Mouse (Mus musculus) cortical plate, adult 2 months (tissue): Measurements from ENCODE around the gene Gm28374. TPM values are rescaled to one million over a fixed set of nuclear protein-coding genes. Genes with fewer than 3 reads are reported as not detected.

Source experiments
- H3K27ac ChIP-seq: fragments of 200-500 bp; 2 replicates; pipeline ENCODE4 v1.5.1; 2012; ENCODE audit warnings: low read length, control low read depth, inconsistent platforms; ENCODE audit not compliant: insufficient read depth
- H3K4me1 ChIP-seq: fragments of 200-500 bp; 2 replicates; pipeline ENCODE4 v1.6.1; 2011; ENCODE audit warnings: low read length; ENCODE audit not compliant: control insufficient read depth, insufficient read depth
- H3K4me3 ChIP-seq: fragments of 200-500 bp; 2 replicates; pipeline ENCODE4 v1.5.1; 2011; ENCODE audit warnings: mild to moderate bottlenecking, low read length, control low read depth; ENCODE audit not compliant: insufficient read depth
- CTCF ChIP-seq: fragments of 200-500 bp; IDR thresholded peaks from 2 replicates; pipeline ENCODE4 v1.5.1; 2011; ENCODE audit warnings: mild to moderate bottlenecking, control low read depth, low read length; ENCODE audit not compliant: insufficient read depth; ENCODE audit errors: extremely low read depth
- POLR2A ChIP-seq: fragments of 200-500 bp; IDR thresholded peaks from 2 replicates; pipeline ENCODE4 v1.6.1; 2011; ENCODE audit warnings: mild to moderate bottlenecking, low read length, control low read depth; ENCODE audit not compliant: insufficient read depth; ENCODE audit errors: extremely low read depth
- polyA plus RNA-seq: library from polyadenylated mRNA; depleted of rRNA; stranded (reverse); fragments of >200 nt; gene quantifications from 2 replicates; pipeline ENCODE4 v1.2.3, GENCODE M21; 2012

Gene Gm28374
- polyA plus RNA-seq, 1 experiment = 0.67 TPM

DNA sequence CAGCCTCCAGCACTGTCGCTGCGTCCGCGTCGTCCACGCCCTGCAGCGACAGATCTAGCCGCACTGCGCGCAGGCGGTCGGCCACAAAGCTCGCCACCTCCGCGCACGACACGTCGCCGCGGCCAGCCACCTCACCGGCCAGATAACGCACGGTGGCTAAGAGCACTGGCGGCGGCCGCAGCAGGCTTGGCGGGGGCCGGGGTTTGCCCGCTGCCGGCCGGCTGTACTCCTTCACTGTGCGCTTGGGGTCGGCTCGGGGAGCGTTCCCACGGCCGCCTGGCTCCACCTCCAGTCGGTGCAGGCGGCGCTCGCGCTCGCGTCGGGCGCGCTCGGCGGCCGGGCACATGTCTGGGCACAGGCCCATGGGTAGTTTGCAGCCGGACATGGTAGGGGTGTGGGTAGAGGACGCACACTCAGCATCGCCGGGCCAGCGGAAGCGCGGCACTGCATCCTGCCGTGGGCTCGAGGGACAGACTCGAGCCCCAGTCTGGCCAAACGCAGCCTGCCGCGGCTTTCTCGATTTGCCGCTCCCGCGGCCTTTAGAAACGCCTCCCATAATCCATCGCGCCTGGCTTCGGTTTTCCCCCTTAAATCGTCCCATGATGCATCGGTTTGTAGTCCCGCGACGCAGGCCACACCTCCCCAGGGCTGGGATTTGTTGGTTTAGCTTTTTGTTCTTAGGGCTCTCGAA is 36.1 kb upstream of the Gm28374 start, which contains the start of gene Sac3d1:
Gene Sac3d1 (minus strand): TSS at position 665 of the 691 bp plus-strand sequence.
- H3K4me3 ChIP-seq = peak within 1 kb of the TSS; percentile 51
- H3K27ac ChIP-seq = peak within 1 kb of the TSS; percentile 85
- H3K4me1 ChIP-seq = no peaks in the 10 kb centered on the region
- TF ChIP-seq CTCF = no peak
- peak; percentile 81 for TF ChIP-seq POLR2A

DNA sequence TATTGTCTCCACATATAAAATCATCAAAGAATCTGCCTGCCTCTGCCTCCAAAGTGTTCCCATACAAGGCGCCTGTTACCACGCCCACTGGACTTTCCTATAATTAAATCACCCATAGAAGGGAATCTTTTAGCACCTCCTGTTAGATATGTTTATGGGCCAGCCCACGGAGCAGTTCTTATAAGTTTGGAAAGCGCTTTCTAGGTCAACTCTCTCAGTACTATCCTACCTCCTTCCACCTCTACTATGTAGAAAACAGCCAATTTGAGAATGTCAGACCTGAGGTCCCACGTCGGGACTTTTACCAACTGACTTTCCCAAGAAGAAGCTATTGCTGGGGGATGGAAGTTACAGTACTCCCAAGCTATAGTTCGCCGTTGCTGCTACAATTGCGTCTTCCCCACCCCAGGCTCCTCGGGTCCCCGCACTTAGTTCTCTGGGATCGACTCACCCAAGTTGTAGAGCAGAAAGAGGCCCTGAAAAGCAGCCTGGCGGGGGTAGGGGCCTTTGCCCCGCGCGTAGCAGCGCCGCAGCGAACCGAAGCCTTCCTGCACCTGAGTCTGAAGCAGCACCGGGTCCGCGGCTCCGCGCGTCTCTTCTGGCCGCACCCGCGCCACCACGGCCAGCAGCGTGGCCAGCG is 35.4 kb upstream of the Gm28374 start:
- no peaks in the 10 kb centered on the region for H3K4me1 ChIP-seq
- peak overlapping the region; percentile 51 for H3K4me3 ChIP-seq
- TF ChIP-seq POLR2A = no peak
- no peak for TF ChIP-seq CTCF
- peak overlapping the region; percentile 85 for H3K27ac ChIP-seq

DNA sequence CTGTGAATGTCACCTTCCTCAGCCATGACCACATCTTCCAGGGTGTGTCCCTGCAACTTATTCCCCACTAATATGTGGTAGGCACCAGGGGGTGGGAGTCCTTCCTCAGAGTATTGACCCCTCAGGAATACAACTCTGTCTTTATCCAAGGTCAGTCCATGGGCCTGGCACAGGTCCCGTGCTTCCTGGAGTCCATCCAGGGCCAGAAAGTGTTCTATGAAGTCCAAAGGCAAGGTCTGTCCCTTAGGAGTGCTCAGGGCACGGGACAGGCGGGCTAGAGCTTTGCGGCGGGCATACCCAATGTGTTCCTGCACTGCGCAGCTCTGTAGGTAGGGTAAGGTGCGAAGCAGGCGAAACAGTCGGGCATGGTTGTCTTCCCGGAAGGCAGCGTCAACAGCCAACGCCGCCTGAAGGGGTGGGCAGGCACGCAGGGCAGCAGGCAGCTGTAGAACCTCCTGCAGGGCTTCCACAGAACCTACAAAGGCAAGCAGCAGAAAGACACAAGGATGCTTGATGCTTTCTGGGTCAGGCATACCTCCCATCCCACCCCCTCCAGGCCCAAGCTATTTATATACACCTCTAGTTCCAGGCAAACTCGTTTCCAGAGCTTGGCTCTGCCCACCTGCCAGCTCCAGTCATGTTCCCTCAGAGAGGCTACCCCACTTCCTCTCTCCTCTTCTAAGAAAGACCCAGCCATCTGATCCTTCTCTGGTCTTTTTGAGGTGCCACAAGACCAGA is 34.2 kb upstream of the Gm28374 start:
- Histone ChIP-seq H3K27ac (no peak overlapping the region), H3K4me3 (no peak overlapping the region)
- TF ChIP-seq POLR2A (no peak), CTCF (no peak)

DNA sequence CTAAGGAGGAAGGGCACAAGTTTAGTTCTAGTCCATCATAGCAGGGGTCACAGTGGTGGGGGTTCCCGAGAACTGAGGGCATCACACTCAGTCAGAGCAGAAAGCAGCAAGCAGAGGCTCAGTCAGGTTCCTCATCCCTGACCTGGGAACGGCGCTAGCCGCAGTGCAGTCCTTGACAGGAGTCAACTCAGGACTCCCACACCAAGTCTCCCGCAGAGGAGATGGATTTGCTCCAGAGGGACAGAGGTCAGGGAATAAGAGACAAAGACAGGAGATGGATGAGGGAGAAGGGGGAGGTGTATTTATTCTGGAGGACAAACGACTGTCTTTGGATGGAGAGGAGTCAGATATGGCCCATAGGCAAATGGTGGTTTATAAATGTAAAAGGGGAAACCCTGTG is 31.1 kb upstream of the Gm28374 start:
- TF ChIP-seq POLR2A = no peak
- H3K4me3 ChIP-seq = no peak overlapping the region
- no peak overlapping the region for H3K27ac ChIP-seq
- H3K4me1 ChIP-seq = no peaks in the 10 kb centered on the region

More for the DNA sequence above, 34.2 kb upstream of the Gm28374 start:
- H3K4me1 ChIP-seq = no peaks in the 10 kb centered on the region

DNA sequence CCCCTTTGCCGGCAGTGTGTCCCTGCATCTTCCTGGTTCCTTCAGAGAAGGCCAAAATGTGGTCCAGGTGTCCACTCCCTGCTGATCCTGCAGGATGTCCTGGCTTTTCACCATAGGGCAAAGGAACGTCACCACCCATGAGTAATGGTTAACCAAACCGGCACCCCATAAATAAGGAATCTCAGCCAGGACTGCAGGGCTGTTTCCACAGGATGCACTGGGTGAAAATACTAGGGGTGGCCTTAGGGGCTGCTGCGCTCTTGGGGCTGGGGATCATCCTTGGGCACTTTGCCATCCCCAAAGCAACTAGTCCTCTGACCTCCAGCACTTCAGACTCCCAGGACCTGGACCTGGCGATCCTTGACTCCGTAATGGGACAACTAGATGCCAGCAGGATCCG is 23.5 kb upstream of the Gm28374 start, which contains the start of gene Naaladl1:
Gene Naaladl1 (plus strand): TSS at position 197 of the 400 bp plus-strand sequence.
- TF ChIP-seq POLR2A (no peak), CTCF (no peak)
- H3K4me3 ChIP-seq = no peak within 1 kb of the TSS
- no peaks in the 10 kb centered on the region for H3K4me1 ChIP-seq
- H3K27ac ChIP-seq = no peak within 1 kb of the TSS

DNA sequence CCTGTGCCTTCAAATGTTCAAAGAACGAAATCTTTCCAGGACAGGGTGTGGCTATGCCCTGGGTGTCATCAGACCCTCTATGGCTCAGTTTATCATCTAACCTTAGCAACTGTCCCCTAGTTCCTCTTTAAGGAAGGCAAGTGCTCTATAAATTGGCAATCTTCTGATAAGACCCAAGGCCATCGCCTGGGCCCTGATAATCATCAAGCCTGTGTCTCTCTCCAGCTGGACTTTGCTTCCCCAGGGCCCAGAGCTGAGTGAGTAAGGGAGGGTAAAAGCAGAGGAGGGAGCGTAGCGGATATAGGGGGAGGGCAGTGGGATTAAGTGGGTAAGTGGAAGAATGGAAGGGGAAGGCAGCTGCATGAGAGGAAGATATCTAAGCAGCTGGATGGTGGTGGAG is 22.4 kb upstream of the Gm28374 start:
- TF ChIP-seq CTCF = no peak
- no peak for TF ChIP-seq POLR2A
- H3K4me3 ChIP-seq = no peak overlapping the region
- no peaks in the 10 kb centered on the region for H3K4me1 ChIP-seq
- H3K27ac ChIP-seq = no peak overlapping the region

DNA sequence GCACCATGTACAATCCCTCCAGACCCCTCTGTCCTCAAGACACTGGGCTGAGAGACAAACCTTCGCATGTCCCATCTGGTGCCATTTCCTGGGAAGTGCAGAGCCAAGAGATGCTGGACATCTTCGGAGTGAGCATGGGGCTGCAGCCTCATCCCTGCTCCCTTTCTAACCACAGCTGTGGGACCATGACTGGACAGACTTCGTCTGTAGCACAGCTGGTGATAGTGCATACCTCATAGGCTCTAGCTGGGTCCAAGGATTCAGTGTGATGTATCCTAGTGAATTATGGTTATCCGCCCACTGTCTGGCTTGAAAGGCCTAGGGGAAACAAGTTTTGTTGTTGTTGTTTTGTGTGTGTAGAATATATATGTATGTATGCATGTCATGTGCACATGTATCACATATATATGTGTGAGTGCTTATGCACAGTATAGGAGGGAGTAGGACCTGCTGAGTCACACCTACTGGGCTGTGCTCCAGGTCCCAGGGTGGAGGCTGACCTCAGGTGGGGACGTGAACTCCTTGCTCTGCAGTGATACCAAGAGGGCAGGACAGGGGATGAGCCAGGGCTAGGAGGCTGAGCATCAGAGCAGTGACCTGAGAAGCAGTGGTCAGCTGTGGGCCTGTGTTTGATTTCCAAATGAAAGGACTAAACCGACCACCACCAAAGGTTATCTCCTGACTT is 20.3 kb upstream of the Gm28374 start:
- no peak overlapping the region for H3K27ac ChIP-seq
- TF ChIP-seq CTCF (no peak), POLR2A (no peak)
- H3K4me3 ChIP-seq = no peak overlapping the region
- no peaks in the 10 kb centered on the region for H3K4me1 ChIP-seq

DNA sequence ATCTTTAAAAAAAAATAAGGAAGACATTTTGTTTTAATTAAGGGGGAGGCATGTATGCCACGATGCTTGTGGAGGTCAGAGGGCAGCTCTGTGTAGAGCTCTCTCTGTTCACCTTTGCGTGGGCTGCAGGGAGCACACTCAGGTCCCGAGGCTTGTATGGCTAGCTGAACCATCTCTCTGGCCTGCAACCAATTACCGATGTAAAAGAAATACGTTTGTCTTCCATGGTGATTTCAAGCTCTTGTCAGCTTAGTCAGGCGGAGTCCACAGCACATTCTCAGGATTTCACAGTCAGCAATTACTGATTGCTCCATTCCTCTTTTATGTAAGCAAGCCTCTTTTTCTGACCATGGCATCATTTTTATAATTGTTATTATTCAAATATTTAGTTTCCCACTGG is 19.1 kb upstream of the Gm28374 start:
- no peak for TF ChIP-seq POLR2A
- no peak for TF ChIP-seq CTCF
- H3K4me1 ChIP-seq = no peaks in the 10 kb centered on the region
- H3K27ac ChIP-seq = no peak overlapping the region
- no peak overlapping the region for H3K4me3 ChIP-seq

DNA sequence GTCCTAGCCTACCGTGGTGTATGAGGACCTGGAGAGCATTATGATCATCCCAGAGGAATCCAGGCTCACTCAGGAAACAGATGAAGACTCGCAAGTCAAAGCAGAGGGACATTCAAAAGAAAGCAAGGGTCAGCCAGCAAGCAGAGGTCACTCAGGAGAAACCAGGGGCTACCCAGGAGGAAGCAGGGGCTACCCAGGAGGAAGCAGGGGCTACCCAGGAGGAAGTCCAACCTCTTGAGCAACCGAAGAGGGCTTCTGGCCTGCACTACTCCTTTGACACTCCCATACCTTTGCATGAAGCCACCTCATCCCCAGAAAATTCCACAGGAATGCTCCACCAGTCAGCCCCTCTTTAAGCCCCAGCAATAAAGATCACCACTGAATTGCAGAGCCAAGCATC is 15.8 kb upstream of the Gm28374 start:
- TF ChIP-seq POLR2A (no peak), CTCF (no peak)
- Histone ChIP-seq H3K4me1 (no peaks in the 10 kb centered on the region), H3K4me3 (no peak overlapping the region), H3K27ac (no peak overlapping the region)
